Mouse (Mus musculus): ENCODE measurements around the gene Kat6b.

GRCm38 (mm10) chr14:21583868-21584267 lies 102.6 kb downstream of the Kat6b start:
- TF ChIP-seq POLR2A (IDR thresholded peaks at IDR 0.05; ENCODE audit: insufficient read depth, low read depth, low read length) (no peak), CTCF (IDR thresholded peaks at IDR 0.05; ENCODE audit: insufficient read depth, low read depth, low read length) (no peak)
